Mouse (Mus musculus) small intestine, adult 2 months (tissue): ENCODE data around the gene Tlx1.

ENCODE experiments used
- CTCF ChIP-seq: fragments of 200-500 bp; IDR thresholded peaks from 2 replicates; pipeline ENCODE4 v1.5.1; 2012; ENCODE audit warnings: low read depth, mild to moderate bottlenecking, control low read depth, inconsistent platforms, low read length, moderate library complexity, mixed read lengths; ENCODE audit not compliant: insufficient replicate concordance, insufficient read length; ENCODE audit errors: extremely low read depth
- POLR2A ChIP-seq: fragments of 200-500 bp; IDR thresholded peaks from 2 replicates; pipeline ENCODE4 v1.6.1; 2012; ENCODE audit warnings: low read depth, mild to moderate bottlenecking, control low read depth, inconsistent platforms, low read length, moderate library complexity

- TF ChIP-seq CTCF = no peak
- no peak for TF ChIP-seq POLR2A
Measured at GRCm38 (mm10) chr19:45156381-45156780, 5.9 kb downstream of the Tlx1 start.
